Mouse (Mus musculus) urinary bladder, postnatal 14 days (tissue): ENCODE results near the gene Wnt7a.

Experiments
- DNase-seq: peaks from one replicate; pipeline ENCODE4 v3.0.0; 2021; ENCODE audit warnings: low spot score

Wnt7a gene

GRCm38 (mm10) chr6:91384415-91384814 is 26.7 kb downstream of the Wnt7a start:
- no peak for DNase-seq

GRCm38 (mm10) chr6:91383871-91384270 is 27.3 kb downstream of the Wnt7a start:
- DNase-seq, result no peak

- DNase-seq, result no peak
Measured at GRCm38 (mm10) chr6:91383303-91383702, 27.9 kb downstream of the Wnt7a start.

GRCm38 (mm10) chr6:91379871-91380270 is 31.3 kb downstream of the Wnt7a start:
- no peak for DNase-seq

- no peak for DNase-seq
Measured at GRCm38 (mm10) chr6:91379266-91379665, 31.9 kb downstream of the Wnt7a start.

GRCm38 (mm10) chr6:91372977-91373376 is 38.2 kb downstream of the Wnt7a start:
- no peak for DNase-seq

GRCm38 (mm10) chr6:91372586-91372971 is 38.6 kb downstream of the Wnt7a start:
- no peak for DNase-seq

GRCm38 (mm10) chr6:91371912-91372585 is 39.1 kb downstream of the Wnt7a start:
- DNase-seq, result no peak

- DNase-seq, result no peak
Measured at GRCm38 (mm10) chr6:91366781-91367180, 44.4 kb downstream of the Wnt7a start.

- no peak for DNase-seq
Measured at GRCm38 (mm10) chr6:91365480-91365879, 45.7 kb downstream of the Wnt7a start.

GRCm38 (mm10) chr6:91362756-91363155 is 48.4 kb downstream of the Wnt7a start:
- DNase-seq, result no peak

- DNase-seq, result no peak
Measured at GRCm38 (mm10) chr6:91360998-91361397, 50.2 kb downstream of the Wnt7a start.

GRCm38 (mm10) chr6:91360371-91360690 is 50.8 kb downstream of the Wnt7a start:
- DNase-seq, result no peak

GRCm38 (mm10) chr6:91359672-91360370 is 51.3 kb downstream of the Wnt7a start:
- DNase-seq, result no peak

GRCm38 (mm10) chr6:91358866-91359656 is 52.1 kb downstream of the Wnt7a start:
- no peak for DNase-seq

- DNase-seq, result no peak
Measured at GRCm38 (mm10) chr6:91358394-91358793, 52.8 kb downstream of the Wnt7a start.

GRCm38 (mm10) chr6:91357238-91357876 is 53.8 kb downstream of the Wnt7a start:
- no peak for DNase-seq

GRCm38 (mm10) chr6:91349620-91350019 is 61.5 kb downstream of the Wnt7a start:
- DNase-seq, result no peak

GRCm38 (mm10) chr6:91347721-91348120 is 63.4 kb downstream of the Wnt7a start:
- no peak for DNase-seq

GRCm38 (mm10) chr6:91346906-91347156 is 64.3 kb downstream of the Wnt7a start:
- no peak for DNase-seq

- DNase-seq, result no peak
Measured at GRCm38 (mm10) chr6:91346071-91346905, 64.9 kb downstream of the Wnt7a start.

GRCm38 (mm10) chr6:91345091-91345490 is 66.1 kb downstream of the Wnt7a start:
- no peak for DNase-seq
